Mouse (Mus musculus) ES-E14 (cell line): ENCODE measurements around the gene Dmac2.

ENCODE experiments used
- HCFC1 ChIP-seq: IDR thresholded peaks from 2 replicates; pipeline ENCODE4 v1.6.1; 2012; ENCODE audit warnings: low read length, inconsistent platforms, borderline replicate concordance; ENCODE audit not compliant: insufficient read depth
- ZC3H11A ChIP-seq: IDR thresholded peaks from 2 replicates; pipeline ENCODE4 v1.6.1; 2012; ENCODE audit warnings: low read depth, mild to moderate bottlenecking, inconsistent platforms, low read length, borderline replicate concordance

DNA sequence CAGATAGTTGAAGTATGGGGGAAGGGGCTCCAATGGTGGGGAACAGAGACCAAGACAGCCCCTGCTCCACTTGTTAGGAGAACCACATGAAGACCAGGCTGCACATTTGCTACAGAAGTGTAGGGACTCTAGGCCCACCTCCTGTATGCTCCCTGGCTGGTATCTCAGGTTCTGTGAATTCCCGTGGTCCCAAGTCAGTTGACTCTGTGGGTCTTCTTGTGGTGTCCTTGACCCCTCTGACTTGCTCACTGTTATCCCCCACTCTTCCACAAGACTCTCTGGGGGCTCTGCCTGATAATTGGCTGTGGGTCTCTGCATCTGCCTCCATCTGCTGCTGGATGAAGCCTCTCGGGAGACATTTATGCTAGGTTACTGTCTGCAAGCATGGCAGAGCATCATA, 28.0 kb upstream of the Dmac2 start:
- no peak for TF ChIP-seq HCFC1
- TF ChIP-seq ZC3H11A: no peak
